Mouse (Mus musculus): ENCODE measurements at regions not wholly inside any gene's neighbourhood (a gene's known extent, or its start where the extent isn't known, plus 50 kb on each side); places are given as distances from the start of the nearest gene placed in this dataset.

GRCm38 (mm10) chr13:37560387-37560786 lies 215.4 kb downstream of the Ly86 start:
- TF ChIP-seq EP300 (optimal IDR thresholded peaks at IDR 0.05) (no peak), CTCF (IDR thresholded peaks at IDR 0.05; ENCODE audit: low read depth) (no peak)

All from stomach, postnatal 0 days (tissue).